Mouse (Mus musculus): ENCODE measurements around the gene Islr2.
"Not testable (repeated sequence)": the region's sequence is repeated elsewhere in the genome, so short reads cannot be mapped to it uniquely, and the experiment has no call there.

Islr2 gene

GRCm38 (mm10) chr9:58203516-58204447 is at the start of gene Islr2, which contains the start of gene Islr:
Islr2 (minus strand) TSS chr9:58204319.
Islr (minus strand) TSS chr9:58204306.
- peak; percentile 73 to 76 for DNase-seq (ENCODE audit: low spot score in 2 of 2)

DNA sequence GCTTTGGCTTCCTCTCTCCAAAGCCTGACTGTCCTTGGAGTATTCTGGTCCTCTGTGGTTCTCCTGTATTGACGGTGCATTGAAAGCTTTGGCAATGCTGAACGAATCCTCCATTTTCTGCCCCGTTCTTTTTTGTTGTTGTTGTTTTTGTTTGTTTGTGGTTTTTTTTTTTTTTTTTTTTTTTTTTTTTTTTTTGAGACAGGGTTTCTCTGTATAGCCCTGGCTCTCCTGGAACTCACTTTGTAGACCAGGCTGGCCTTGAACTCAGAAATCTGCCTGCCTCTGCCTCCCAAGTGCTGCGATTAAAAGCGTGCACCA is 49.6 kb upstream of the Islr2 start:
- DNase-seq (ENCODE audit: low spot score in 2 of 2) = not testable (repeated sequence)

DNA sequence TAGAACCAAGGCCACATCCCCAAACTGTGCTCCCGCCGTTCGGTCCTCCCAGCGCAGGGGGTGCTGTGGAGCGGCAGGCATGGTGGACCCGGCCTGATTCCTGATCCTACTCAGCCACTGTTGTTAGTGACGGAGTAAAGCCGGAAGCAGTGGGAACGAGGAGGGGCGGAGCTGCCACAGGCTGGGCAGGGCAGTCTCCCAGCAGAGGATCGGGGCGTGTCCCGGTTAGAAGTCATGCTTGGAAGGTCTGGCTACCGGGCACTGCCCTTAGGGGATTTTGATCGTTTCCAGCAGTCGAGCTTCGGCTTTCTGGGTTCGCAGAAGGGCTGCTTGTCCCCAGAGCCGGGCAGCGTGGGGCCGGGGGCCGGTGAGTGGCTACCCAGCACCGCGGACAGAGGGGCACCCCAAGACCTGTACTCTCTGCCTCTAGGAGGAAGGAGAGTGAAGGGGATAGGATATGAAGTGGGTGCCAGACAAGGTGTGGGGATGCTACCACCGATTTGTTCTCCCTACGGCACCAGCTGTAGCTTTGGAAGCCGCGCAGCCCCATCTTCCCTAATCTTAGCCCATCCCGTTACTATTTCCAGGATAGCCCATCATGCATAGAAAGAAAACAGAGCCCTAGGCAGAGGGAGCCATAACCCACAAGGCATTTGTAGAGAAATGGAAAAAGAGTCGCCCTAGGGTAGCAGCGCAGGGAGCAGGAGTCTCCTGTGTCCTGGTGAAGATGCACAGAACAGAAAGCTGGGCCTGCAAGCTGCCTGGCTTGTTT is 49.1 kb upstream of the Islr2 start, which contains the start of gene Stoml1:
Stoml1 (plus strand) TSS at position 132 of the 772 bp plus-strand sequence.
- peak; percentile 94 to 95 for DNase-seq (ENCODE audit: low spot score in 2 of 2)

DNA sequence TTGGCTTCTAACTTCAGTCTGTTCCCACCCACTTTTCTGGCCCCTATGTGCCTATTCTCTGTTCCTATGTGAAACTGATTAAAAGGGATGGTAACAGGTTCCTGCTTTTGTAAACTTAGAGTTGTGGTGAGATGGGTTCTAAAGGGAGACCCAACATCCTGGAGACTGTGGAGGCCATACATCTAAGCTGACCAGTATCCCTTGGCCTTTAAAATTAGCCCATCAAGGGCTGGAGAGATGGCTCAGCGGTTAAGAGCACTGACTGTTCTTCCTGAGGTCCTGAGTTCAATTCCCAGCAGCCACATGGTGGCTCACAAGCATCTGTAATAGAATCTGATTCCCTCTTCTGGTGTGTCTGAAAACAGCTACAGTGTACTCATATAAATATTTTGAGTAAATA is 46.6 kb upstream of the Islr2 start:
- DNase-seq (ENCODE audit: low spot score in 2 of 2) = not testable (repeated sequence)

GRCm38 (mm10) chr9:58250322-58250721 is 46.2 kb upstream of the Islr2 start:
- no peak for DNase-seq (ENCODE audit: low spot score in 2 of 2)

GRCm38 (mm10) chr9:58249592-58250192 is 45.6 kb upstream of the Islr2 start, which contains the start of gene Pml:
Pml (minus strand) TSS chr9:58249786.
- DNase-seq (ENCODE audit: low spot score in 2 of 2) = peak; percentile 67 to 76

GRCm38 (mm10) chr9:58248746-58249413 is 44.8 kb upstream of the Islr2 start:
- no peak for DNase-seq (ENCODE audit: low spot score in 2 of 2)

GRCm38 (mm10) chr9:58247064-58247759 is 43.1 kb upstream of the Islr2 start:
- DNase-seq (ENCODE audit: low spot score in 2 of 2) = peak; percentile 86 to 88

DNA sequence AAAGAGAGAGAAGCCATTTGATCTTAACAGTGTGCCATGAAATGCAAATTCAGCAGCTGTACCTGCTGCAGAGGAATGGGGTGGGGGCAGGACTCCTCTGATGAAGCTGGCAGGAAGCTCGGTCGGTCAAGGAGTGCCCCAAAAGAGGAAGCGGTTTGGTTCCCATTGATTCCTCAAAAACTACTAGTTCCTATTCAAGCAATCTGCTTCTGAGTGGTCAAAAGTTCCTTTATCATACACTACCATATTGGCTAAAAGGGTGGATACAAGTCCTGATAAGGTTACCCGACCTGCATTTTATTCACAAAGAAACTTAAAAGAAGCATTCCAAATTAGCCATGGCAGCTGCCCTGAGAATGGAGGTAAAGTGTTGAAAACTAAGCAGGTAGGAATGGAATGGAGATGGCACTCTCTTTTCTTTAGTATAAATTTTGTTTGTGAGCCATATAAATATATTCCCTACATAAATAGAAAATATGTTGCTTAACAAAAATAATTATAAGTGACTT is 42.0 kb upstream of the Islr2 start:
- DNase-seq (ENCODE audit: low spot score in 2 of 2) = no peak

DNA sequence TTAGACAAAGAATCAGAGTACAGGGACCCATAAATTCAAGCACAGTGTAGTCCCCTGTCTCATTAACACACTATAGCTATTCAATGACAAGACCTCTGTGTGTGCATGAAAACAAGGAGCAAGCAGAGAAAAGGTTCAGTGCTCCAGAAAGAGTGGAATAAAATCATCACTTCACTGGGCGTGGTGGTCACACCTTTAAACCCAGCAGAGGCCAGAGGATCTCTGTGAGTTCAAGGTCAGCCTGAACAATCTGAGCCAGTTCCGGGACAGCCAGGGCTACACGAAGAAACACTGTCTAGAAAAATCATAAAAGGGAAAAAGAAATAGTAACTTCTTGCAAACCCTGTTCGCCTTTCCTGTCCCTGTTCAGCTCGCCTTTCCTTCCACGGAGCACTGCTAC is 39.6 kb upstream of the Islr2 start:
- no peak for DNase-seq (ENCODE audit: low spot score in 2 of 2)

DNA sequence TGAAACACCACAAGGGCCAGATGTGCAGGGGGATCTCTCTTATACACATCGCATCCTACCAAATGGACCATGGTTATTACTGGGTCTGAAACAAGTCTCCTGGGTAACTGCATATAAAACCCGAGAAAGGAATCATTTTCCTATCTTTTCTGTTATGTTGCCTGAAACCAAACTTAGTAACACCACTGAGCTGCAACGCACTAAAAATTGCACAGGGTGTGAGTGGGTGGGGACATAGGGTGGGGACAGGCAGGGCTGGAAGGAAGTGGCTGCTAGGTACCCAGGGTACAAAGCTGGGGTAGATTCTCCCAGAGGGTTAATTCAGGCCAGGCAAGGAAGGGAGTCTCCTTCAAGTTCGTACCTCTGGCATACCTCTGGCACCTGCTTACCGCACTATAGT is 38.6 kb upstream of the Islr2 start:
- peak in 1 of 2 experiments; percentile 49 for DNase-seq (ENCODE audit: low spot score in 2 of 2)

DNA sequence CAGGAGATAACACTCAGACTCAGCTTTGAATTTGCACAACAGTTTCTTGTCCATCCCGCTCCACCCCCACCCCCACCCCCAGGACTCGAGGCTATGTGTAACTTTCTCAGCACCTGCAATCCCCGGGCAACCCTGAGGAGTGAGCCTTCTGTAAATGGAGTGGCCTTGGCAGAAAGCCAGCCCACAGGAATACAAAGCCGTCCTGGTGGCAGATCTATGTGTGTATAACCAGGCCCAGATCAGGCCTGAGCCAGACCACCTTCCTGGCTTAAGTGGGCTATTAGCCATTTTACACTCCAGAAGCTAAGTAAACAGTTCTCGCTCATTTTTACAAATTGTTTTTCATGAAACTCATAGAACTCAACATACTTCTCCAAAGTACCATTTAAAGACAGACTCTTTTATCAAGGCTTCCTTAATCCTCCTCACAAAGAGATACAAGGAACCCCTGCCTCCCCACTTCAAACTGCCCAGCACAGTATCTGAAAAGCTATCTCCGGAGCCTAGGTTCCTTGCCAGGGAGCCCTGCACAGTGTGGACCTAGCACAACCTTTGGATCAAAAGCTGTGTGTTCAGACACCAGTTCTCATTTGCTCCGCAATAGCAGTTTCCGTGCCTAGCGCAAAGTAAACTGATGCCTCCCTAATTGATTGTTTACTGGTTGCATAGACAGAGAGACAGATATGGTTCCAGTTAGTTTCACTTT is 37.8 kb upstream of the Islr2 start:
- peak in 1 of 2 experiments; percentile 52 for DNase-seq (ENCODE audit: low spot score in 2 of 2)

DNA sequence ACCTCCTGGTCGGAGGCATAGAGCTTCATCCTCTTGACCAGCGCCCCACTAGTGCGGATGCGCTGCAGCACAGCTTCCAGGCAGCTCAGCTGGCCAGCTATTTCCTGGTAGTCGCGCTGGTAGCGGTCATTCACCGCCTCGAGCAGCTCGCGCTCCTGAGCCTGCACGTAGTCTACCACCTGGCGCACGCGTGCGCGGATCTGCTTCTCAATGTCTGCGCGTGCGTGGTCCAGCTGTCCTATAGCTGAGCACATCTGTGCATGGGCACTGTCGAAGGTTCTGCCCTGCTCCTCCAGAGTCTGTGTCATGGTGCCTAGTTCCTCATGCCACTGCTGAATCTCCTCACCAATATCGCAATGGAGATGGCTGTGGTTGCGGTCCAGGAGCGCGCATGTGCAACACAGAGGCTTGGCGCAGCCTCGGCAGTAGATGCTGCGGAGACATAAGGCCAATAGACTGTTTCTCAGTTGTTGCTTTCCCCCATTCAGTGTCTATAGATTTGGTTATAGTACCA is 30.4 kb upstream of the Islr2 start:
- DNase-seq (ENCODE audit: low spot score in 2 of 2) = no peak

DNA sequence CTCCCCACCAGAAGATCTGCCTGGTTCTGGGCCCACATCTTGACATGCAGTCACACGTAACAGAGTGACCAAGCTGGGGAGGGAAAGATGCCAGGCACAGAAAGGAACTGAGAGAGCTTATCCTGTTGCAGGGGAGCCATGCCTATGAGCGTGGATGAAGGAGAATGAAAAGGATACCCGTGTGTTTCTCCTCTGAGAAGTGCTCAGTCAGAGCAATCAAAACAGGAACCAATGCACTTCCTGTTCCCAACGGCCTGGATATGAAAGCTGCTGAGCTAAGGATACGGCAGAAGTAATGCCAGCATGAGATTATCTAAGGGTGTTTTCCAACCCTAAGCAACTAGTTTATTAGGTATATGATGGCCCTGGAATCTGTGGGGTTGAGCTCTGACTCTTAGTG is 28.3 kb upstream of the Islr2 start:
- DNase-seq (ENCODE audit: low spot score in 2 of 2) = no peak

DNA sequence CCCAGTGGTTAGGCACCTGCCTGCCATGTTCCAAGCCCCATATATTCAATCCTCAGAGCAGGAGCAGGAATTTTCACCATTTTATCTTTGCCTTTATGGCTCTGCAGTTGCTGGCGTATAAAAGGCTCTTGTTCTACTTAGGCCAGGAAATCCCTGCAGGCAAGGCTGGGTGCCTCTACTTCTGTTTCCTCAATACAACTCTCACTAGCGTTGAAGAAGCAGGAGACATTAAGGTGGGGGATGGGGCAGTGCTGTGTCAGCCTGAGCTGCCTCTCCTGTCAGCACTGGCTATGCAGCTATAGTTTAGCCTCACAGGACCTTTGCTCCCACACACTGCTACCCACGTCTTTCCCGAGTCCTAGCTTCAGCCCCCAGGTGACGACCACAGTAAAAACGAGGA is 27.6 kb upstream of the Islr2 start:
- no peak for DNase-seq (ENCODE audit: low spot score in 2 of 2)

DNA sequence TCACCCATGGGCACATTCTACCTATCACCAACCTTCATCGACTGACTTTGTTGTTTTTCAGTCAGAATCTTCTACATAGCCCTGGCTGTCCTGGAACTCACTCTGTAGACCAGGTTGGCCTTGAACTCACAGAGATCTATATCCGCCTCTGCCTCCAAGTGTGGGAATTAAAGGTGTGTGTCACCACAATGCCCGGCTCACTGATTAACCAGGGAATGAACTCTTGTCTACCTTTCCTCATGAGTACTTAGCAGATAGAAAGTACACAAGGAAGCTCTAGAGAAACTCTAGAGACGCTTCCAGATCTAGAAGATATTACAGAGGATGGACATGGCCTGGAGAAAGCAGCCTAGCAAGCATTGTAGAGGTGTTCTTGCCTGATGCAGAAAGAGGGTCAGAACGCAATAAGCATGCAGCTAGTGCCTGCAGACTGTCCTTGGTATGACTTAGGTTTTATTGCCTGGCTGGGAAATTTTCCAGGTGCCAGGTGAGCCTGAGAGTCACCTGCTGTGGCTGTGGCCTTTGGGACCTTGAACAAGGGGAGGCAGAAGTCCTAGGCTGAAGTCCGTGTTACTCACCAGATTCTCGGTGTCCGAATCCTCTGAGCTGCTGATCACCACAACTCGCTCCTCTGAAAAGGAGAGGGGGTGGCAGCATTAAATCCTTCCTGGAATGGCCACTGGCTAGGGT is 24.8 kb upstream of the Islr2 start:
- no peak for DNase-seq (ENCODE audit: low spot score in 2 of 2)

DNA sequence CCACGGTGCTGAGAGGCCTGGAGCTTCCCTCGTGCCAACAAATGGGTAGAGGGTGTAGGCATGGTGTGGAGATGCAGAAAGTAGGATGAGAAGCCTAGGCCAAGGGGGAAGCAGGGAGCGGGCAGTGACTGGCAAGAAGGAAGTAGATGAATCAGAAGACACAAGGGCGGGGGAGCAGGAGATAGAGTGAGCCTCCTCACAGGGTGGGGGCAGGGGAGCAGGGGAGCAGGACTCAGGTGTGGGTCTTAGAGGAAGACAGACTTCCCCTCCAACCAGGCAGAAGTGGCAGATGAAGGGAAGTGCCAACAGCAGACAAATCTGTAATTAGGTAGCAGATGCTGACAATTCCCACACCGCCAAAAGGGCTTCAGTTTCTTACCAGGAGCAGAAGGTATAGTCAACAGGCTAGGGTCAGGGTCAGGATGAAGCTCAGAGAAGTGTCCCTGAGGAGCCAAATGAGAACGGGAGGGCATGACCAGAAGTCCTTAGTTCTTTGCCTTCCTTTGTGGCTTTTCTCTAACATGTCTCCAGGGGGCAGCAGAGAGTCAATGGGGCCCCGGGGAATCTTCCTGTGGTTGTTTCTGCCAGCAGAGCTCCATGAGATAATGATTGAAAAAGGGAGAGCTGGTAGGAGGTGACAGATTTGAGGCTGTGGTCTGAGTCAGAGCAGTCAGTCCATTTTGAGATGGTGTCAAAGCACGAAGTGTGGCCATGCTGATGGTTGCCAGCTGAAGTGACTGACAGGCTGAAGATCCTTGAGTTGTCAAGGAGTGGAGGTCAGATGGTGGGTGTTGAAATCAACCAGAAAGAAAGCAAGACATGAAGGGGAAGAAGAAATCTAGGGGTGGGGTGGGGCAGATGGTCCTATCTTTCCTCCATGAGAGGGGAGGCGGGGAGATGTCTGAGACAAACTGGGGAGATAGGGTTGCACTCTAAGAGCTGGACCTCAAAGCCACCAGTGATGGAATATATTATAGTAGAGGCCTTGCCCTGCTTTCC is 22.1 kb upstream of the Islr2 start:
- DNase-seq (ENCODE audit: low spot score in 2 of 2) = no peak

DNA sequence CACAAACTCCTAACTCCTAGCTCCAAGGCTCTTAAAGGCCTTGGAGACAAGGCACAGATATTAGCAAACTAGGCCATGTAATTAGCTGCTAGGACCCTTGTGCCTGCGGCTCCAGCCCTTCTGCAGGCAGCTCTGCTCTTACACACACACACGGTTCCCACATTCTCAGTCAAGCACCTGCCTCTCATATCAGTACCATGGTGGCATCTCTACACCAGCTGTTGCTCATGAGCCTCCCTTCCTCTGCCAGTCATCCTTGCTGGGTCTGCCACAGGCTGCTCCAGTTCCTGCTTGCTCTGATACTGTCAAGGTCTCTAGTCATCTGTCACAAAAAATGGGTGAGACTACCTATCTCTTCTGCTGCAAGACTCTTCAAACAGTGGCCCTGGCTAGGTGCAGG is 20.2 kb upstream of the Islr2 start:
- DNase-seq (ENCODE audit: low spot score in 2 of 2) = no peak
